Mouse (Mus musculus) adrenal gland (tissue): Measurements from ENCODE around the gene Cdk15.

ENCODE experiments used
- intact Hi-C: fragments of 180-260 bp; cut with DNase I; formaldehyde crosslinking; loops from one replicate; pipeline ENCODE4 v1.15.1; 2025
- long read RNA-seq, 2 experiments: library from polyadenylated mRNA; unstranded; transcript quantifications; one replicate each; pipeline ENCODE4 v2.0.0; 2020; ENCODE audit warnings: borderline replicate concordance in 1 of 2; ENCODE audit not compliant: insufficient replicate concordance in 1 of 2

Cdk15 gene
- long read RNA-seq, experiment 1, result 0 reads
- long read RNA-seq, experiment 2, result 0 reads

GRCm38 (mm10) chr1:59256751-59257231, at the start of gene Cdk15:
Gene Cdk15 (plus strand): TSS chr1:59256906.
- intact Hi-C loops, result no loop called here

GRCm38 (mm10) chr1:59208331-59208730, 48.4 kb upstream of the Cdk15 start:
- intact Hi-C loops, result no loop called here

- intact Hi-C loops, result no loop called here
These were observed 45.1 kb upstream of the Cdk15 start for GRCm38 (mm10) chr1:59211651-59212050.

DNA sequence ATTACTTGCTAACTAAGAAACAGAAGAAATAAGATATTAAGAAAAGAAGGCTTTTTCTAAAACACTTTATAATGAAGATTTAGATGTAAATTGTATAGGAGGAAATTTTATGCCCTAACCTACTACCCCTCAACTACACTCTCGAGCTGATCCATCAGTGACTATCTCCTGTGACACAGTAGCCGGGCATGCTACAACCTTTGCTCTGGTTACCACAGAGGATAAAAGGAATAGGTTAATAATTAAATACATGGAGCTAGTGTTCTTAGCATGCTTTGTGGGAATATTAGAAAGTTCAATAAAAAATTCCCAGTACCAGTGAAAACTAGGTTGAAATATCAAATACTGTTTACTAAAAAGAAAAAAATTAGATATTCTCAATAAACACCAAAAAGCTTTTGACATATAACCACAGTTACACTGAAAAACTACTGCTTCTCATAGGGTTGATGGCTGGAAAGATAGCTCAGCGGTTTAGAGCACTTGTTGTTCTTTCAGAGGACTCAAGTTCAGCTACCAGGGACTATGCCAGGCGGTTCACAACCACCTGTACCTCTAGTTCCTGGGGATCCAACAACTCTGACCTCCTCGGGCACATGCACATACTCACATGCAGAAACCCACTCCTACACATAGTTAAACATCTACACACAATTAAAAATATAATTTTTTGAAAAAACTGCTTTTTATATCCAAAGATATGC, 44.5 kb upstream of the Cdk15 start:
- intact Hi-C loops, result no loop called here

- intact Hi-C loops, result no loop called here
These were observed 43.8 kb upstream of the Cdk15 start for GRCm38 (mm10) chr1:59212951-59213350.

DNA sequence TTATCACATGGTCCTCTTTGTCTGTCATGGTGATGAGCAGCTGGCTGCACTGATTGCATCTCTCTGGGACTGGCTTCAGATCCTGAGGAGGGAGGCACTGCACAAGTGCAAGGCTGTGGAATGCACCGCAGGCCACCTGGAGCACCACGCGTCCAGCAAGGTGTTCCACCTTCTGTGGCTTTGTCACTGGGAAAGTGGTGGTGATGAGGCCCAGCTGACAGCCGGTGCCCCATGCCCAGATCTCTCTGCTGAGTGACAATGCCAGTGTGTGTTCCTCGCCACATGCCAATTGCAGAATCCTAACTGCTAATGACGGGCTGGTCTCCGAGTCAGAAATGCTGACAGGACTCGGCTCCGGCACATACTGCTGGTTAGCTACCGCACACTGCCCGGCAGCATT, 41.3 kb upstream of the Cdk15 start:
- intact Hi-C loops, result no loop called here

GRCm38 (mm10) chr1:59220371-59220770, 36.3 kb upstream of the Cdk15 start:
- intact Hi-C loops, result no loop called here

GRCm38 (mm10) chr1:59221591-59221990, 35.1 kb upstream of the Cdk15 start:
- intact Hi-C loops, result no loop called here

- intact Hi-C loops, result no loop called here
These were observed 34.4 kb upstream of the Cdk15 start for GRCm38 (mm10) chr1:59222101-59222825.

- intact Hi-C loops, result no loop called here
These were observed 28.2 kb upstream of the Cdk15 start for GRCm38 (mm10) chr1:59228552-59228951.

GRCm38 (mm10) chr1:59229187-59229586, 27.5 kb upstream of the Cdk15 start:
- intact Hi-C loops, result no loop called here

DNA sequence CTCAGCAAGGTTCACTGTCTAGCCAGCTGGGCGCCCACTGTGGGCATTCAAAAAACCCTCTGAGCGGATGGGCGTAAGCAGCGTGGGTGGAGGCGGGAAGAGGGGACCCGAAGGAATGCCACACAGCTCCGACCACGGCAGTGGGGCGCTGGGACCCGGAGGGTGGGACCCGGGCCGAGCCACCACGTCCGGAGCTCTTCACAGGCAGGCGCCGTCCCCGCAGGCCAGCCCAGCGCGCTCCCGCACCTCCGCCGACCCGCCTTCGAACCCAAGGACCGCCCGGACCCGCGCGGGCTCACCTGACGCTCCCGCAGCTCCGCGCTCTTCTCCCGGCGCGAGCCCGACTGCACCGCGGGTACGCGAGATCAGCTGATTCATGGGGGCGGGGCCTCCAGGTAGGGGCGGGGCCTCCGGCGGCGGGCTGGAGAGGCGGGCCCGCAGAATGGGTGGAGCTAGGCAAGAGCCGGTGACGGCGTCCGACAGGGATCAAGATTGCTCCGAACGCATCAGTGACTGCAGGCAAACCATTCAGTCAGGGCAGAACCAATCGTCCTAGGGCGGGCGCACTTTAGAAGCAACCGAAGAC, 19.8 kb upstream of the Cdk15 start, which contains the start of gene Als2:
TSS of gene Als2 (minus strand) at position 376 of the 586 bp plus-strand sequence.
- intact Hi-C loops, result loop anchor here (5.0 to 10.0 kb wide), 3 partner anchors 95 to 465 kb away; no protein-coding TSS in a partner anchor

DNA sequence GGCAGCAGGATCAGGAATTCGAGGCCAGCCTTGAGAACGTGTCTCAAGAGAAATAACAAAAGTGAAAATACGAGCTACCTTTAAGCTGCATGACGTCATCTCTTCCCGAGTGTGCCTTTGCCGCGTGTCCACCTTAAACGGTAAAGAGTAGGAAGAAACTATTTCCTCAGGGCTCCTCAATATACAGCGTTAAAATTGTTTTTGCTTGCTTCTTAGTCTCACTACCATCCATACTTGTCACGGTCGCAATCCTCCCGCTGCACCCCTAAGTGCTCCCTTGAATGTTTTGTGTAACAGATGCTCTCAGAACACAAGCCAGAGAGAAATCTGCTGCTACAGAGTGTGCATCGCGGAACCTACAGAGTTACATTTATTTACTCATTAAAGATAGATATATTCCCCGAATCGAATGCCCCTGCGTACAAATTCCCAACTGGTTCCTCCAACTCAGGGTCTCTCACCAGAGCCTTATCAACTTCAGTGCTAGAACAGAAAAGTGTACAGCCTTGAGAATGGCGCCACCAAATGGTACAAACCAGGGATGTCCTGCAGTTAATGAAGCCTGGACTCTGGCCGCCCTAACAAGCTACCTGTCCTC, 19.0 kb upstream of the Cdk15 start:
- intact Hi-C loops, result loop anchor here (5.0 to 10.0 kb wide), 3 partner anchors 95 to 465 kb away; no protein-coding TSS in a partner anchor

DNA sequence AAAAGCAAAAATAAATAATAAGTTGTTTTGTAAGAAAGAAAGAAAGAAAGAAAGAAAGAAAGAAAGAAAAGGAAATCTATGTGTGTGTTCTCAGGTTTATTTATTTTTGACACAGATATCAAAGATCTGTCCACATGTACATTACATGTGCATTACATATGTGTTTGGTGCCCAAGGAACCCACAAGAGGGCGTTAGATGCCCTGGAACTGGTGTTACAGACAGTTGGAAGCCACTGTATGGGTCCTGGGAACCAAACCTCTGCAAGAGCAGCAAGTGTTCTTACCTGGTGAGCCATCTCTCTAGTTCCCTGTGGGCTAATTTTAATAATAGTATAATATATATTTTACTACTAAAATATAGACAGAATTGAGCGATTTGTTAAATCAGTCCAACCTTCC, 12.9 kb upstream of the Cdk15 start:
- intact Hi-C loops, result loop anchor here (10.0 kb wide), 1 partner anchor 239 kb away; no protein-coding TSS in a partner anchor

- intact Hi-C loops, result loop anchor here (5.0 to 10.0 kb wide), 2 partner anchors 243 to 375 kb away; no protein-coding TSS in a partner anchor
These were observed 9.1 kb upstream of the Cdk15 start for GRCm38 (mm10) chr1:59247602-59248001.

DNA sequence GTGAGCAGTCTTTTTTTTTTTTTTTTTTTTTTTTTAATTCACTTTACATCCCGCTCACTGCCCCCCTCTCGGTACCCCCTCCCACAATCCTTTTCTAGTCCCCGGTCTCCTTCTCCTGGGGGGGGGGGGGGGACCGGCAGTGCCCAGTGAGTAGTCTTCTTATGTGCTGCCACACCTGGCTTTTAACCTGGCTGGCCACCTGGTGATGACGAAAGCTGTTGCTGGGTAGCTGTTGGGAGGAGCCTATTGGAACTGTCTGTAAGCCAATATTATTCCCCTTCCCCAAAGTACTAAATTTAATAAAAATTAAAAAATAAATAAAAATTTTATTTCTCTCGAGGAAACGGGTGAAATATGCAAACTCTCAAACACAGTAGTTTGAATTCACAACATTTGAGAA, 3.9 kb upstream of the Cdk15 start:
- intact Hi-C loops, result no loop called here

GRCm38 (mm10) chr1:59253301-59253909, 3.3 kb upstream of the Cdk15 start:
- intact Hi-C loops, result no loop called here

- intact Hi-C loops, result no loop called here
These were observed 1.0 kb downstream of the Cdk15 start for GRCm38 (mm10) chr1:59257736-59258135.

DNA sequence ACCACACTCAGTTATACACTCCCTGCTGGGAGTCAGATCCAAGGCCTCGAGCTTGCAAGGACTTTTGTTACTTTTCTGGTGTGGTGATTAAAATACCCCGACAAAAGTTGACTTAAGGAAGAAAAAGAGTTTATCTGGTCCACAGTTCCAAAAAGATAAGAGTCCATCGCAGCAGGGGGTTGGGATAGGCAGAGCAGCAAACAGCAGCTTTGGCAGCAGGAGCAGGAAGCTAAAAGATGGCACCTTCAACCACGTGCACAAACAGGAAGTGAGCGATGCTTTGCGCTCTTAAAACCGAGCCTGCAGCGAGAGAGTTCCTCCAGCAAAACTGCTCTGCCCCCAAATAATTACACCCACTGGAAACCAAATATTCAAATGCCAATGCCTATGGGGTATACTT, 12.2 kb downstream of the Cdk15 start:
- intact Hi-C loops, result no loop called here

DNA sequence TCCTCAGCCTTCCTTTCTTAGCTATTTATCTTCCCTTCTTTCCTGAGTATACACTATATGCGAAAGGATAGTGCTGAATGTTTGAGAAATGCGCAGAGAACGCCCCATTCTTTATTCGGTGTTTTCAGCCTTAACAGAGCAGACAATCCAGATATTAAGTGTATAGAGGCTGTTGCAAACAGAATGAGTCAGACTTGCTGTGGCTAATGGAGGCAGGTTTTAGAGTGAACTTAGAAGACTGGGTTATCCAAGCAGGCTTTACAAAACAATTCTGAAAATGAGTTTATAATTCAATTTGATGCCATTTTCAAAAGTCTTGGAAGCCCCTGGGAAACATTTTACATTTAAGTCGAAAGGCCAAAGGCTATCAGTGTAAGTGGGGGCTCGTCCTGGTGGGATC, 12.8 kb downstream of the Cdk15 start:
- intact Hi-C loops, result no loop called here
